Mouse (Mus musculus) bone marrow, adult 2 months (tissue): Measurements from ENCODE around the gene Abca7.

Experiments used
- CTCF ChIP-seq: fragments of 200-500 bp; IDR thresholded peaks from 2 replicates; pipeline ENCODE4 v1.5.1; 2011; ENCODE audit warnings: low read length, control low read depth; ENCODE audit not compliant: control insufficient read depth, insufficient read depth
- POLR2A ChIP-seq: fragments of 200-500 bp; IDR thresholded peaks from 2 replicates; pipeline ENCODE4 v1.6.1; 2011; ENCODE audit warnings: low read depth, mild to moderate bottlenecking, control low read depth, low read length, borderline replicate concordance; ENCODE audit not compliant: control insufficient read depth

GRCm38 (mm10) chr10:80045766-80046165 lies 49.5 kb downstream of the Abca7 start:
- TF ChIP-seq CTCF (no peak), POLR2A (no peak)
